ENCODE assay signal across 14 mouse cellular contexts in genomic region chr5:121142431-121143119, GRCm38 (mm10). TPM values are rescaled to one million over a fixed set of nuclear protein-coding genes. Genes with fewer than 3 reads are reported as not detected.
A peak's percentile ranks its signal among the peaks of the same experiment; 100 is the strongest.
DNase-seq lines count a peak whose midpoint lies in the region; ATAC-seq and TF ChIP-seq lines count a peak whose summit lies in the region.
"Had no signal": no experiment of that assay in that cellular context is flagged by ENCODE, and none has a peak within 500 bp of the region (broad histone marks: within the 10 kb centered on the region; RNA-seq: fewer than 3 reads in every experiment).

No protein-coding gene starts in this region.

- H3K4me3 ChIP-seq in forebrain, embryonic 11.5 days (ENCODE audit: low read depth, low read length): no peak overlapping the region
- H3K4me3 ChIP-seq in forebrain, embryonic 10.5 days: no peak overlapping the region
- H3K4me3 ChIP-seq in hindbrain, embryonic 15.5 days: no peak overlapping the region
- H3K4me3 ChIP-seq in midbrain, embryonic 14.5 days (replicated peaks; ENCODE audit: low read depth, low read length): no peak overlapping the region
- no peak overlapping the region for H3K4me3 ChIP-seq in intestine, postnatal 0 days (ENCODE audit: low read depth, low read length)
- H3K4me3 ChIP-seq: neural tube, embryonic 12.5 days; stomach, embryonic 15.5 days had no signal

- H3K36me3 ChIP-seq in forebrain, embryonic 11.5 days (ENCODE audit: control insufficient read depth, insufficient read depth, low read length): peaks cover 7% of the 10 kb centered on the region; the same call in 1 of the 2 replicates
- H3K36me3 ChIP-seq in forebrain, embryonic 10.5 days (replicated peaks): peaks cover 97% of the 10 kb centered on the region
- peaks cover 34% of the 10 kb centered on the region for H3K36me3 ChIP-seq in hindbrain, embryonic 15.5 days
- peaks cover 77% of the 10 kb centered on the region for H3K36me3 ChIP-seq in midbrain, embryonic 14.5 days (ENCODE audit: control insufficient read depth, insufficient read depth, low read length)
- H3K36me3 ChIP-seq in intestine, postnatal 0 days (ENCODE audit: control insufficient read depth, insufficient read depth): peaks cover 78% of the 10 kb centered on the region

- no peaks in the 10 kb centered on the region for H3K9me3 ChIP-seq in forebrain, embryonic 11.5 days (ENCODE audit: control insufficient read depth, low read length)
- no peaks in the 10 kb centered on the region for H3K9me3 ChIP-seq in forebrain, embryonic 10.5 days
- H3K9me3 ChIP-seq in hindbrain, embryonic 15.5 days: no peaks in the 10 kb centered on the region
- H3K9me3 ChIP-seq in midbrain, embryonic 14.5 days (ENCODE audit: control insufficient read depth, low read length): no peaks in the 10 kb centered on the region
- H3K9me3 ChIP-seq in intestine, postnatal 0 days (ENCODE audit: control insufficient read depth): no peaks in the 10 kb centered on the region
- H3K9me3 ChIP-seq: neural tube, embryonic 12.5 days; stomach, embryonic 15.5 days had no signal

- no peak overlapping the region for H3K9ac ChIP-seq in forebrain, embryonic 11.5 days (ENCODE audit: low read length)
- H3K9ac ChIP-seq in hindbrain, embryonic 15.5 days: no peak overlapping the region
- H3K9ac ChIP-seq in midbrain, embryonic 14.5 days (replicated peaks; ENCODE audit: low read length): no peak overlapping the region
- no peak overlapping the region for H3K9ac ChIP-seq in intestine, postnatal 0 days (ENCODE audit: low read depth, low read length)
- H3K9ac ChIP-seq: neural tube, embryonic 12.5 days; stomach, embryonic 15.5 days had no signal

- no peaks in the 10 kb centered on the region for H3K4me1 ChIP-seq in forebrain, embryonic 11.5 days (replicated peaks; ENCODE audit: control insufficient read depth, insufficient read depth, low read length)
- H3K4me1 ChIP-seq in forebrain, embryonic 10.5 days: no peaks in the 10 kb centered on the region; the same call in 1 of the 2 replicates
- H3K4me1 ChIP-seq in hindbrain, embryonic 15.5 days (replicated peaks): peaks cover 33% of the 10 kb centered on the region
- peaks cover 9% of the 10 kb centered on the region; the same call in 1 of the 2 replicates for H3K4me1 ChIP-seq in midbrain, embryonic 14.5 days (ENCODE audit: control insufficient read depth, insufficient read depth, low read length)
- no peaks in the 10 kb centered on the region for H3K4me1 ChIP-seq in intestine, postnatal 0 days (replicated peaks; ENCODE audit: control insufficient read depth, insufficient read depth, low read length)
- H3K4me1 ChIP-seq: neural tube, embryonic 12.5 days; stomach, embryonic 15.5 days had no signal

- no peak for TF ChIP-seq POLR2A in brain, embryonic 14.5 days (IDR thresholded peaks at IDR 0.05; ENCODE audit: borderline replicate concordance, extremely low read depth, insufficient read depth, insufficient read length, poor library complexity, severe bottlenecking)

- no peaks in the 10 kb centered on the region for H3K27me3 ChIP-seq in forebrain, embryonic 11.5 days (ENCODE audit: control insufficient read depth, insufficient read depth, low read length)
- no peaks in the 10 kb centered on the region for H3K27me3 ChIP-seq in forebrain, embryonic 10.5 days (ENCODE audit: poor library complexity, severe bottlenecking)
- no peaks in the 10 kb centered on the region for H3K27me3 ChIP-seq in hindbrain, embryonic 15.5 days
- no peaks in the 10 kb centered on the region for H3K27me3 ChIP-seq in midbrain, embryonic 14.5 days (ENCODE audit: control insufficient read depth, insufficient read depth, low read length)
- H3K27me3 ChIP-seq in intestine, postnatal 0 days (replicated peaks; ENCODE audit: control insufficient read depth, insufficient read depth, low read length): no peaks in the 10 kb centered on the region
- H3K27me3 ChIP-seq: neural tube, embryonic 12.5 days; stomach, embryonic 15.5 days had no signal

- WGBS in forebrain, embryonic 11.5 days: 79% methylated on average over 14 of the region's 14 CpGs
- 92% methylated on average over 14 of the region's 14 CpGs for WGBS in forebrain, embryonic 10.5 days
- WGBS in hindbrain, embryonic 15.5 days: 71% methylated on average over 14 of the region's 14 CpGs
- 71% methylated on average over 14 of the region's 14 CpGs for WGBS in midbrain, embryonic 14.5 days
- WGBS in intestine, postnatal 0 days: 90% methylated on average over 14 of the region's 14 CpGs

- H3K4me2 ChIP-seq in forebrain, embryonic 11.5 days (ENCODE audit: low read depth, low read length, severe bottlenecking): no peak overlapping the region
- H3K4me2 ChIP-seq in hindbrain, embryonic 15.5 days: no peak overlapping the region
- H3K4me2 ChIP-seq in midbrain, embryonic 14.5 days (ENCODE audit: low read length): no peak overlapping the region
- no peak overlapping the region for H3K4me2 ChIP-seq in intestine, postnatal 0 days (replicated peaks; ENCODE audit: low read depth)
- H3K4me2 ChIP-seq: liver, embryonic 11.5 days; neural tube, embryonic 12.5 days; stomach, embryonic 15.5 days had no signal

- ATAC-seq in forebrain, embryonic 11.5 days (replicated peaks; ENCODE audit: low FRiP score): no peak
- peak; percentile 30 for ATAC-seq in hindbrain, embryonic 15.5 days (ENCODE audit: low FRiP score, low read depth)
- peak; percentile 24; the same call in 1 of the 2 replicates for ATAC-seq in midbrain, embryonic 14.5 days (ENCODE audit: low FRiP score, low TSS enrichment)
- no peak for ATAC-seq in intestine, postnatal 0 days

- no peak for TF ChIP-seq CTCF in brain, embryonic 14.5 days (IDR thresholded peaks at IDR 0.05; ENCODE audit: borderline replicate concordance, extremely low read depth, insufficient read depth, insufficient read length)
- no peak for TF ChIP-seq CTCF in intestine, postnatal 0 days (IDR thresholded peaks at IDR 0.05; ENCODE audit: low read depth)

- no peak for DNase-seq in forebrain, embryonic 11.5 days (ENCODE audit: low spot score)
- no peak for DNase-seq in forebrain, embryonic 10.5 days (ENCODE audit: extremely low spot score, low spot score)
- DNase-seq in brain, embryonic 14.5 days (ENCODE audit: low read depth): peak; percentile 90
- DNase-seq in midbrain, embryonic 14.5 days: peak; percentile 61
- no peak for DNase-seq in urinary bladder, postnatal 4 days (ENCODE audit: low spot score in 2 of 2)
- no peak for DNase-seq in gastrocnemius, postnatal 36 days
- DNase-seq: kidney, adult 2 months; lung, postnatal 14 days; right cerebral cortex, postnatal 14 days had no signal

- intact Hi-C loops in gastrocnemius, postnatal 36 days (cut with DNase I): no loop called here

- H3K27ac ChIP-seq in forebrain, embryonic 11.5 days (ENCODE audit: low read depth, low read length): peak overlapping the region; percentile 27; the same call in 1 of the 2 replicates
- no peak overlapping the region for H3K27ac ChIP-seq in forebrain, embryonic 10.5 days
- H3K27ac ChIP-seq in hindbrain, embryonic 15.5 days (replicated peaks): peak overlapping the region; percentile 71
- H3K27ac ChIP-seq in midbrain, embryonic 14.5 days (replicated peaks; ENCODE audit: low read depth, low read length): peak overlapping the region; percentile 85
- H3K27ac ChIP-seq in intestine, postnatal 0 days (ENCODE audit: low read depth, low read length): no peak overlapping the region
- H3K27ac ChIP-seq: neural tube, embryonic 12.5 days; stomach, embryonic 15.5 days had no signal

RNA-seq across cellular contexts. Expression of gene Ptpn11, which starts 48.6 kb away (rescaled TPM):
- 27.4 and 28.6 TPM in 2 replicates for polyA plus RNA-seq in forebrain, embryonic 11.5 days (2014; fragmentation: Nextera tagmentation; extraction: Ambion mirVana)
- polyA plus RNA-seq in forebrain, embryonic 10.5 days (2016; fragmentation: Nextera tagmentation; extraction: Ambion mirVana): 25.1 TPM in 2 replicates
- polyA plus RNA-seq in brain, embryonic 14.5 days (2012; rRNA removed): 41.6 and 58.5 TPM in 2 replicates
- polyA plus RNA-seq in hindbrain, embryonic 15.5 days (2015; fragmentation: Nextera tagmentation; extraction: Ambion mirVana): 20.0 and 22.9 TPM in 2 replicates
- 29.7 and 32.7 TPM in 2 replicates for polyA plus RNA-seq in midbrain, embryonic 14.5 days (2014; fragmentation: Nextera tagmentation; extraction: Ambion mirVana)
- polyA plus RNA-seq in intestine, postnatal 0 days (2015; fragmentation: Nextera tagmentation; extraction: Ambion mirVana): 14.0 and 15.6 TPM in 2 replicates
- total RNA-seq in gastrocnemius, postnatal 36 days (2021): 10 to 100 TPM; 59.1 to 77.7 TPM

Comparison
In these comparisons a context has a peak if more than half of its experiments do, and no peak if none do; other contexts are left out.
1. H3K27ac ChIP-seq: peak in forebrain, embryonic 11.5 days (single experiment), hindbrain, embryonic 15.5 days (single experiment) and midbrain, embryonic 14.5 days (single experiment); none in forebrain, embryonic 10.5 days (single experiment) and intestine, postnatal 0 days (single experiment).
2. ATAC-seq: peak in hindbrain, embryonic 15.5 days (single experiment) and midbrain, embryonic 14.5 days (single experiment); none in forebrain, embryonic 11.5 days (single experiment) and intestine, postnatal 0 days (single experiment).
3. DNase-seq: peak in brain, embryonic 14.5 days (single experiment) and midbrain, embryonic 14.5 days (single experiment); none in forebrain, embryonic 11.5 days (single experiment), forebrain, embryonic 10.5 days (single experiment), urinary bladder, postnatal 4 days (0 of 2) and gastrocnemius, postnatal 36 days (0 of 2).